Mouse (Mus musculus) lung, postnatal 36 days (tissue): ENCODE data around the gene 9530077C05Rik.

Source experiments
- DNase-seq: peaks from one replicate; pipeline ENCODE4 v3.0.0; 2022; ENCODE audit warnings: mixed read lengths

Gene 9530077C05Rik

GRCm38 (mm10) chr9:22461946-22462345 lies 50.6 kb downstream of the 9530077C05Rik start:
- peak; percentile 12 for DNase-seq

- no peak for DNase-seq
Measured at GRCm38 (mm10) chr9:22466212-22466611, 54.9 kb downstream of the 9530077C05Rik start.

- DNase-seq, result peak; percentile 57
Measured at GRCm38 (mm10) chr9:22467371-22468169, 56.3 kb downstream of the 9530077C05Rik start.

- peak; percentile 76 for DNase-seq
Measured at GRCm38 (mm10) chr9:22468170-22468898, 57.0 kb downstream of the 9530077C05Rik start.

- no peak for DNase-seq
Measured at GRCm38 (mm10) chr9:22468899-22469259, 57.6 kb downstream of the 9530077C05Rik start.

- no peak for DNase-seq
Measured at GRCm38 (mm10) chr9:22469643-22470042, 58.3 kb downstream of the 9530077C05Rik start, which contains the start of gene Rp9. Gene Rp9 (minus strand): TSS chr9:22469743.

- peak; percentile 96 for DNase-seq
Measured at GRCm38 (mm10) chr9:22475424-22475868, 64.1 kb downstream of the 9530077C05Rik start, which contains the start of gene Bbs9. Gene Bbs9 (plus strand): TSS chr9:22475715.

- no peak for DNase-seq
Measured at GRCm38 (mm10) chr9:22476265-22476664, 65.0 kb downstream of the 9530077C05Rik start.

GRCm38 (mm10) chr9:22478946-22479345 lies 67.6 kb downstream of the 9530077C05Rik start:
- DNase-seq, result no peak

- no peak for DNase-seq
Measured at GRCm38 (mm10) chr9:22483866-22484561, 72.7 kb downstream of the 9530077C05Rik start.

GRCm38 (mm10) chr9:22484562-22485308 lies 73.4 kb downstream of the 9530077C05Rik start:
- DNase-seq, result peak; percentile 70

- peak; percentile 28 for DNase-seq
Measured at GRCm38 (mm10) chr9:22486211-22486610, 74.9 kb downstream of the 9530077C05Rik start.

GRCm38 (mm10) chr9:22488963-22489362 lies 77.7 kb downstream of the 9530077C05Rik start:
- DNase-seq, result no peak
